Mouse (Mus musculus): ENCODE data around the gene L3mbtl2.
A peak's percentile ranks its signal among the peaks of the same experiment; 100 is the strongest.

Gene L3mbtl2

GRCm38 (mm10) chr15:81708991-81709390 lies 45.3 kb downstream of the L3mbtl2 start:
- no peak for DNase-seq (ENCODE audit: low spot score)

GRCm38 (mm10) chr15:81709686-81710085 lies 46.0 kb downstream of the L3mbtl2 start:
- no peak for DNase-seq (ENCODE audit: low spot score)

GRCm38 (mm10) chr15:81710801-81711200 lies 47.1 kb downstream of the L3mbtl2 start:
- no peak for DNase-seq (ENCODE audit: low spot score)

GRCm38 (mm10) chr15:81713742-81714141 lies 50.1 kb downstream of the L3mbtl2 start:
- no peak for DNase-seq (ENCODE audit: low spot score)

- DNase-seq (ENCODE audit: low spot score): no peak
Measured at GRCm38 (mm10) chr15:81718336-81719138, 54.8 kb downstream of the L3mbtl2 start.

GRCm38 (mm10) chr15:81719139-81719531 lies 55.4 kb downstream of the L3mbtl2 start:
- DNase-seq (ENCODE audit: low spot score): no peak

GRCm38 (mm10) chr15:81722361-81722760 lies 58.7 kb downstream of the L3mbtl2 start:
- no peak for DNase-seq (ENCODE audit: low spot score)

- no peak for DNase-seq (ENCODE audit: low spot score)
Measured at GRCm38 (mm10) chr15:81723653-81724052, 60.0 kb downstream of the L3mbtl2 start.

GRCm38 (mm10) chr15:81725965-81726364 lies 62.3 kb downstream of the L3mbtl2 start:
- DNase-seq (ENCODE audit: low spot score): no peak

- DNase-seq (ENCODE audit: low spot score): no peak
Measured at GRCm38 (mm10) chr15:81729241-81729791, 65.6 kb downstream of the L3mbtl2 start.

- DNase-seq (ENCODE audit: low spot score): peak; percentile 99
Measured at GRCm38 (mm10) chr15:81729792-81730635, 66.3 kb downstream of the L3mbtl2 start.

- DNase-seq (ENCODE audit: low spot score): no peak
Measured at GRCm38 (mm10) chr15:81735075-81735474, 71.4 kb downstream of the L3mbtl2 start.
